Mouse (Mus musculus) 3T3-L1 (cell line): ENCODE measurements at regions not wholly inside any gene's neighbourhood (a gene's known extent, or its start where the extent isn't known, plus 50 kb on each side); places are given as distances from the start of the nearest gene placed in this dataset.

Experiments
- DNase-seq: peaks from one replicate; pipeline ENCODE4 v3.0.0-alpha.2; 2015; ENCODE audit warnings: low read depth, low spot score

- no peak for DNase-seq
Measured at GRCm38 (mm10) chrX:161426625-161427024, 139.4 kb downstream of the Gm15262 start.

- peak; percentile 2 for DNase-seq
Measured at GRCm38 (mm10) chrX:161428012-161428411, 140.8 kb downstream of the Gm15262 start.

GRCm38 (mm10) chrX:161435348-161435747 lies 148.1 kb downstream of the Gm15262 start:
- no peak for DNase-seq
